Mouse (Mus musculus): ENCODE results near the gene Aspa. TPM values are rescaled to one million over a fixed set of nuclear protein-coding genes. Genes with fewer than 3 reads are reported as not detected.

Aspa gene
- polyA plus RNA-seq (2014; fragmentation: Illumina TruSeq; extraction: RNeasy Lipid Tissue Mini Kit (QIAGEN cat#74804); ENCODE audit: low read depth, low replicate concordance), result 5.5 TPM

DNA sequence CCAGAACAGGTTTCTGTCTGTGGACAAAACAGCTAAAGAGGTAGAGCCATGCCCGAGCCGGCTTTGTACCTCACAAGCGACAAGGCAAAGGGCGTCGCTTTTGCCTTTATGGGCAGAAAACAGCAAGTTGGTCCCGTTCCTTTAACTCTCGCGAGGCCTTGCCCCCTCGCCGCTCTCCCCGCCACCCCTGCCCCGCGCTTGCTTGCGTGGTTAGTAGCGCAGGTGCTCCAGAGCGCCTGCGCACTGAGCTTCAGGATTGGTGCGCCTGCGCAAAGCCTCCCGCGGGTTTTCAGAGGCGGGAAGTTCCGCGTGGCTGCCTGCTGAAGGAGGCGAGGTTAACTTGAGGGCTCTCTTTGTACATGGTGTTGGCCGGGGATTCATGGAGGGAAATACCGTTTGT is at the start of gene Aspa, which contains the start of the genes Gm49340 and Spata22:
Gene Aspa (minus strand): TSS at position 155 of the 400 bp plus-strand sequence.
Gene Gm49340 (plus strand): TSS at position 300 of the 400 bp plus-strand sequence.
Gene Spata22 (plus strand): TSS at position 300 of the 400 bp plus-strand sequence.

DNA sequence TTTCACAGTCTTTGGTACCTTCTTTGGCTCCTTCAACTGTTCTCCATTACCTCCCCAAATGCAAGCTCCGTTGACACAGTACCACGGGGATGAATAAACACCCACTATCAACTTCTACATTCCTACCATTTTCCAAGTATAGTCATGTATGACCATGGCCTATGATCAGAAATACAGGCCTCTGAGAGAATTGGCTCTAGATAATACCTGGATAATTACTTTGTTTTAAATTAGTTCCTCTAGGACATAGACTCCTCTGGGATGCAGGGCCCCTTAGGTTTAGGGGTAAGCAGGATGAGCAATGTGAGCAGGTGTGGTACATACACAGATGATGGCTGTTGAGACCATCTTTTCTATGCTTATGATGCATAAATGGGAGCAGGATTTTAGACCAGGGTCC is 41.5 kb upstream of the Aspa start, which contains the start of gene Olfr376:
Gene Olfr376 (plus strand): TSS at position 301 of the 400 bp plus-strand sequence.

DNA sequence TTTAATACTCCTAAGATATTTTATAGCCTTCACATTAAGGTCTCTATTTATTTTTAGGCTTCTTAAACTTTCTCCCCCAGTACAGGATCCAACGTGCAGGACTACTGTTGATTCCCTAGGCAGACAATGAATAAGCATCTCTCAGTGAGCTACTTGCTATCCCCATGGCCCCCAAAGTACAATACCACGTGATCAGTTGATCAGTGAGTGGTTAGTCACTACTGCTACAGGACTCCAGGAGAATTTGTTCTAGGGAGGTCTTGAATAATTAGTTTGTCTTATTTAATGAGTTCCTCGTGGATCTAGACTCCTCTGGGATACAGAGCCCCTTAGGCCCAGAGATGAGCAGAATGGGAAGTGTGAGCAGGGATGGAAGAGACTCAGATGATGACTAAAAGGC is 21.1 kb upstream of the Aspa start, which contains the start of gene Olfr20:
Gene Olfr20 (plus strand): TSS at position 301 of the 400 bp plus-strand sequence.

DNA sequence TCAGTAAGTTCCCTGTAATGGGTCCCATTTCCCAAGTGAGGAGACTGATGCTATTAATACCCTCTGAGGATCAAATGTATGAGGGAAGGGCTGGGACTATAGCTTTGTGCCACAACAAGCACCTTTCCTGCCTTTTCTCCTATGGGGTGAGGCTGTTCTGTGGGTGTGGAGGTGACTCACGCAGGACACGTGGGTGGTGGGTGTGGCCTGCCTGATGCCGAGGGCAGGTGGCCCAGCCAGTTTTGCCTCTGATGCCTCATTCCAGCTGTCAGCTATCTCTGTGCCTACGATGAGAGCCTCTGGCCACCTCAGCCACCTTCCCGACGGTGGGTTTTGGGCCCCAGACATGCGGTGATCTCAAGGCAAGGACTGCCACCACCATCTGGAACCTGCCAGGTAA is 62.1 kb downstream of the Aspa start, which contains the start of gene Trpv3:
Gene Trpv3 (plus strand): TSS at position 122 of the 400 bp plus-strand sequence.

Other genes with a start within 250 kb of the Aspa start
- gene Itgae, start 239.0 kb downstream of the Aspa start, polyA plus RNA-seq (2014; fragmentation: Illumina TruSeq; extraction: RNeasy Lipid Tissue Mini Kit (QIAGEN cat#74804); ENCODE audit: low read depth, low replicate concordance), result not detected
- 0.16 TPM for gene Haspin, start 191.3 kb downstream of the Aspa start, polyA plus RNA-seq (2014; fragmentation: Illumina TruSeq; extraction: RNeasy Lipid Tissue Mini Kit (QIAGEN cat#74804); ENCODE audit: low read depth, low replicate concordance)
- 15.8 TPM for gene P2rx5, start 169.2 kb downstream of the Aspa start, polyA plus RNA-seq (2014; fragmentation: Illumina TruSeq; extraction: RNeasy Lipid Tissue Mini Kit (QIAGEN cat#74804); ENCODE audit: low read depth, low replicate concordance)
- gene Emc6, start 152.6 kb downstream of the Aspa start, polyA plus RNA-seq (2014; fragmentation: Illumina TruSeq; extraction: RNeasy Lipid Tissue Mini Kit (QIAGEN cat#74804); ENCODE audit: low read depth, low replicate concordance), result 60.5 TPM
- 50.8 TPM for gene Tax1bp3, start 152.5 kb downstream of the Aspa start, polyA plus RNA-seq (2014; fragmentation: Illumina TruSeq; extraction: RNeasy Lipid Tissue Mini Kit (QIAGEN cat#74804); ENCODE audit: low read depth, low replicate concordance)
- gene Ctns, start 130.6 kb downstream of the Aspa start, polyA plus RNA-seq (2014; fragmentation: Illumina TruSeq; extraction: RNeasy Lipid Tissue Mini Kit (QIAGEN cat#74804); ENCODE audit: low read depth, low replicate concordance), result 10.9 TPM
- gene Shpk, start 130.1 kb downstream of the Aspa start, polyA plus RNA-seq (2014; fragmentation: Illumina TruSeq; extraction: RNeasy Lipid Tissue Mini Kit (QIAGEN cat#74804); ENCODE audit: low read depth, low replicate concordance), result 1.7 TPM
- 0.37 TPM for gene Trpv1, start 95.3 kb downstream of the Aspa start, polyA plus RNA-seq (2014; fragmentation: Illumina TruSeq; extraction: RNeasy Lipid Tissue Mini Kit (QIAGEN cat#74804); ENCODE audit: low read depth, low replicate concordance)
- gene Trpv3, start 62.2 kb downstream of the Aspa start, polyA plus RNA-seq (2014; fragmentation: Illumina TruSeq; extraction: RNeasy Lipid Tissue Mini Kit (QIAGEN cat#74804); ENCODE audit: low read depth, low replicate concordance), result 0.13 TPM
- gene Gm49340, start 145 bp upstream of the Aspa start, polyA plus RNA-seq (2014; fragmentation: Illumina TruSeq; extraction: RNeasy Lipid Tissue Mini Kit (QIAGEN cat#74804); ENCODE audit: low read depth, low replicate concordance), result not detected
- not detected for gene Spata22, start 145 bp upstream of the Aspa start, polyA plus RNA-seq (2014; fragmentation: Illumina TruSeq; extraction: RNeasy Lipid Tissue Mini Kit (QIAGEN cat#74804); ENCODE audit: low read depth, low replicate concordance)
- not detected for gene Olfr20, start 21.2 kb upstream of the Aspa start, polyA plus RNA-seq (2014; fragmentation: Illumina TruSeq; extraction: RNeasy Lipid Tissue Mini Kit (QIAGEN cat#74804); ENCODE audit: low read depth, low replicate concordance)
- gene Olfr376, start 41.6 kb upstream of the Aspa start, polyA plus RNA-seq (2014; fragmentation: Illumina TruSeq; extraction: RNeasy Lipid Tissue Mini Kit (QIAGEN cat#74804); ENCODE audit: low read depth, low replicate concordance), result not detected
- gene Olfr1, start 70.0 kb upstream of the Aspa start, polyA plus RNA-seq (2014; fragmentation: Illumina TruSeq; extraction: RNeasy Lipid Tissue Mini Kit (QIAGEN cat#74804); ENCODE audit: low read depth, low replicate concordance), result not detected
- gene Olfr378, start 98.9 kb upstream of the Aspa start, polyA plus RNA-seq (2014; fragmentation: Illumina TruSeq; extraction: RNeasy Lipid Tissue Mini Kit (QIAGEN cat#74804); ENCODE audit: low read depth, low replicate concordance), result not detected
- gene Olfr380, start 127.9 kb upstream of the Aspa start, polyA plus RNA-seq (2014; fragmentation: Illumina TruSeq; extraction: RNeasy Lipid Tissue Mini Kit (QIAGEN cat#74804); ENCODE audit: low read depth, low replicate concordance), result not detected
- gene Olfr381, start 162.0 kb upstream of the Aspa start, polyA plus RNA-seq (2014; fragmentation: Illumina TruSeq; extraction: RNeasy Lipid Tissue Mini Kit (QIAGEN cat#74804); ENCODE audit: low read depth, low replicate concordance), result not detected
- gene Olfr382, start 187.6 kb upstream of the Aspa start, polyA plus RNA-seq (2014; fragmentation: Illumina TruSeq; extraction: RNeasy Lipid Tissue Mini Kit (QIAGEN cat#74804); ENCODE audit: low read depth, low replicate concordance), result not detected

All from heart, adult 10 weeks (tissue).